Mouse (Mus musculus): ENCODE results near the gene Aars. TPM values are rescaled to one million over a fixed set of nuclear protein-coding genes. Genes with fewer than 3 reads are reported as not detected.

Aars gene
- polyA plus RNA-seq, 1 experiment from 2014 or later = 75.9 TPM

DNA sequence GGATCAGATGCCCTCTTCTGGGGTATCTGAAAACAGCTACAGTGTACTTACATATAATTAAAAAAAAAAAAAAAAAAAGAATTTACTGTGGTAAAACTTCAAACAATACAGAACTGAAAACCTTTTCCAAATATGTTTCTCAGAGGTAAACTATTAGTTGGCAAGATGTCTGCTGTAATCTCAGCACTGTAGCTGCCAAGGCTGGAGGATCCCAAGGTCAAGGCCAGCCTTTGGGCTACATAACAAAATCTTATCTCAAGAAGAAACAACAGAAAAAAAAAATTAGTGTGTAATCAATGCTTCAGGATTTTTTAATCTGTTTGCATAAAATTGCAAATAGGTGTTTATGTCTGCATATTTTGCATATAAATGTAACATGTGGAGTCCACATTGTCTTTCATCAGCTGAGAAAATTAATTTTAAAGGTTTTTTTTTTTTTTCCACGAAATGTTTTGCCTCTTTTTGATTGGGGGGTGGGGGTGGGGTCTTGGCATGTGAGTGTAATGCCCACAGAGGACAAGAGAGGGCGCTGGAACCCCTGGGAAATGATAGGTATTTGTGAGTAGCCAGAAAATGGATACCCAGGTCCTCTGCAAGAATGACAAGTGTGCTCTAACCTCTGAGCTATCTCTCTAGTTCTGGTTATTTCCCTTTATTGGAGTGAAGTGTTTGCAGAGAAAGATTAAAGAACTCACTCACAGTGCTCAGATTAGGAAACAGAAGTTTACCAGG is 11.2 kb downstream of the Aars start:
- Histone ChIP-seq H3K27ac (replicated peaks; ENCODE audit: low read depth, low read length) (no peak overlapping the region), H3K4me3 (replicated peaks; ENCODE audit: low read depth, low read length) (no peak overlapping the region), H3K4me1 (ENCODE audit: control insufficient read depth, insufficient read depth, low read length) (no peaks in the 10 kb centered on the region), H3K27me3 (ENCODE audit: control insufficient read depth, insufficient read depth, low read length) (no peaks in the 10 kb centered on the region), H3K9ac (replicated peaks; ENCODE audit: low read length) (no peak overlapping the region), H3K9me3 (ENCODE audit: control insufficient read depth, low read length) (no peaks in the 10 kb centered on the region), H3K36me3 (ENCODE audit: control insufficient read depth, insufficient read depth, low read length) (peaks cover 100% of the 10 kb centered on the region), H3K4me2 (ENCODE audit: low read length) (no peak overlapping the region)
- ATAC-seq (ENCODE audit: low FRiP score, low TSS enrichment) (no peak), DNase-seq (no peak)
- 48% methylated on average over 2 of the region's 2 CpGs for WGBS

DNA sequence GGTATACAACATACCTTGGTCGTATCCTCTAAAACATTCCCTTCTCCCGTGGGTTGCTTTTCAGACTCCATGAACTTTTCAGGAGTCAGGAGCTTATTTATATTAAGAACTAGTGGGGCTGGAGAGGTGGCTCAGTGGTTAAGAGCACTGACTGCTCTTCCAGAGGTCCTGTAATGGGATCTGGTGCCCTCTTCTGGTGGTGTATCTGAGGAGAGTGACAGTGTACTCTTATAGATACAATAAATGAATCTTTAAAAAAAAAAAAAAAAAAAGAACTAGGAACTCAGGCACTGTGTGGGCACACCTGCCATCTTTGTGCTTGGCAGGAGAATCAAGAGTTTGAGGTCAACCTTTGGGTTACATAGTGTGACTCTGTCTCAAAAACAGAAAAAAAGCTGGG is 15.8 kb downstream of the Aars start:
- no peak overlapping the region for H3K4me3 ChIP-seq (replicated peaks; ENCODE audit: low read depth, low read length)
- no peak for ATAC-seq (ENCODE audit: low FRiP score, low TSS enrichment)
- no peaks in the 10 kb centered on the region for H3K9me3 ChIP-seq (ENCODE audit: control insufficient read depth, low read length)
- H3K36me3 ChIP-seq (ENCODE audit: control insufficient read depth, insufficient read depth, low read length) = peaks cover 100% of the 10 kb centered on the region
- H3K9ac ChIP-seq (replicated peaks; ENCODE audit: low read length) = no peak overlapping the region
- DNase-seq = no peak
- WGBS = 91% methylated on average over 2 of the region's 2 CpGs
- H3K27me3 ChIP-seq (ENCODE audit: control insufficient read depth, insufficient read depth, low read length) = no peaks in the 10 kb centered on the region
- no peak overlapping the region for H3K27ac ChIP-seq (replicated peaks; ENCODE audit: low read depth, low read length)
- no peak overlapping the region for H3K4me2 ChIP-seq (ENCODE audit: low read length)
- no peaks in the 10 kb centered on the region for H3K4me1 ChIP-seq (ENCODE audit: control insufficient read depth, insufficient read depth, low read length)

DNA sequence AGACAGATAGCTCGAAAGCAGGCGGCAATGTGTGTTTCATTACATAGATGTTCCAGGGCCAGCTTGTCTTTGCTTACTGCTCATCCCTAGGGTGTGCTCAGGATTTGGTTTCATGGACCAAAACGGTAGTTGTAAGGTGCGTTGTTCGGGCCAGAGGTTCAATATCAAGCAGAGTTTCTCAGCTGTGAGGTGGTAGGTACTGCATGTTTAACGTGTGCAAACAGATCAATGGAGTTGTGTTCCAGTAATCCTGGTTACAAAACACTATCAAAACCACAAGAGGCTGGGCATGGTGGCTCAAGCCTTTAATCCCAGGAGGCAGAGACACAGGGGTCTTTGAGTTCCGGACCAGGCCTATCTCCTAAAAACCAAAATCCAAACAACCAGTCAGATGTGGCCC is 16.2 kb downstream of the Aars start:
- H3K4me1 ChIP-seq (ENCODE audit: control insufficient read depth, insufficient read depth, low read length) = no peaks in the 10 kb centered on the region
- no peak overlapping the region for H3K4me2 ChIP-seq (ENCODE audit: low read length)
- no peaks in the 10 kb centered on the region for H3K27me3 ChIP-seq (ENCODE audit: control insufficient read depth, insufficient read depth, low read length)
- 96% methylated on average over 7 of the region's 7 CpGs for WGBS
- peaks cover 100% of the 10 kb centered on the region for H3K36me3 ChIP-seq (ENCODE audit: control insufficient read depth, insufficient read depth, low read length)
- DNase-seq (no peak), ATAC-seq (ENCODE audit: low FRiP score, low TSS enrichment) (no peak)
- no peak overlapping the region for H3K27ac ChIP-seq (replicated peaks; ENCODE audit: low read depth, low read length)
- H3K4me3 ChIP-seq (replicated peaks; ENCODE audit: low read depth, low read length) = no peak overlapping the region
- no peak overlapping the region for H3K9ac ChIP-seq (replicated peaks; ENCODE audit: low read length)
- no peaks in the 10 kb centered on the region for H3K9me3 ChIP-seq (ENCODE audit: control insufficient read depth, low read length)

DNA sequence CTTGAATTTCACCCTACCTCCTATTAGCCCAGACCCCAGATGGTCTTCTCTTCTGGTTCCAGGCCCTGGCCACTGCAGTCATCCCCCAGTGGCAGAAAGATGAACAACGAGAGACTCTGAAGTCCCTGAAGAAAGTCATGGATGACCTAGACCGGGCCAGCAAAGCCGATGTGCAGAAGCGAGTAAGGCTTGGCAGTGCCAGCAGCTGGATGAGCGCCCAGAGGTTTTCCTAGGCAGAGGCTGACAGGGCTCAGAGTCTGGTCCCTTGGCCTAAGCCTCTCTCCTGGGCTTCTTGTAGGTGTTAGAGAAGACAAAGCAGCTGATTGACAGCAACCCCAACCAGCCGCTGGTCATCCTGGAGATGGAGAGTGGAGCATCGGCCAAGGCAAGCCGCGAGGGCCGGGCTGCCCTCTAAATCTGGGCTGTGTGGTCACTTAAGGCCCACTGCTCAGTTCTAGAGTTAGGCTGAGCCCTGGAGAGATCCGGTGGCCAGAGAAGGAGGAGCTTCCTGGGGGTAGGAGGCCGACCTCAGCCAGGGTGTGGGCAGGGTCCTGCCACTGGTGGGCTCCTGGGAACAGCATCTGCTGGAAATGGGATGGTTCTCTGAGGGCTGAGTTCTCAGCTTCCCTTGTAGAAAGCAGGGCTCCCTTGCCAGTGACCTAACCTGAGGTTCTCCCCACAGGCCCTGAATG is 21.0 kb downstream of the Aars start:
- DNase-seq = no peak
- 96% methylated on average over 12 of the region's 12 CpGs for WGBS
- Histone ChIP-seq H3K27ac (replicated peaks; ENCODE audit: low read depth, low read length) (no peak overlapping the region), H3K4me1 (ENCODE audit: control insufficient read depth, insufficient read depth, low read length) (peaks cover 10% of the 10 kb centered on the region), H3K36me3 (ENCODE audit: control insufficient read depth, insufficient read depth, low read length) (peaks cover 79% of the 10 kb centered on the region), H3K27me3 (ENCODE audit: control insufficient read depth, insufficient read depth, low read length) (no peaks in the 10 kb centered on the region), H3K4me2 (ENCODE audit: low read length) (no peak overlapping the region), H3K9ac (replicated peaks; ENCODE audit: low read length) (no peak overlapping the region), H3K4me3 (replicated peaks; ENCODE audit: low read depth, low read length) (no peak overlapping the region), H3K9me3 (ENCODE audit: control insufficient read depth, low read length) (no peaks in the 10 kb centered on the region)
- ATAC-seq (ENCODE audit: low FRiP score, low TSS enrichment) = no peak

DNA sequence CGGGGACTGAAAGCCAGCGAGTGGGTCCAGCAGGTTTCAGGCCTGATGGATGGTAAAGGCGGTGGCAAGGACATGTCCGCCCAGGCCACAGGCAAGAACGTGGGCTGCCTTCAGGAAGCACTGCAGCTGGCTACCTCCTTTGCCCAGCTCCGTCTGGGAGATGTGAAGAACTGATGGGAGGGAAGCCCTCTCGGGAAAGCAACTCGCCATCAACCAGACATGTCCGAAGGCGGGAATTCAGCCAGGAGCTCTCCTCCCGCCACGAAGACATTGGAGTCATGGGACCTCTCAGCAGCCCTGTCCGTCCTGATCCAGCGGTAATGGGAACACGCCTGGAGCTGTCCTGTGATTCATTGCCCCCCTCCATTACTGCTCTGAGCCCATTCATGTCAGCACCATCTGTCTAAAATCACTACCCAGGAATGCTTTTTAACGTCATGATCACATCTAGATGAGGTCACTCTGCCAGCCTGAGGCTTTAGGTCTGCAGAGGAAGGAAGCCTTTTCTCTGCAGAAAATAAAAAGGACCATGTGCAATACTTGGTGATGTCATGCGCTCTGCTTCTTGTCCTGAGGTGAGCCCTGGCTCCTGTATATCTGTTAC is 22.2 kb downstream of the Aars start:
- Histone ChIP-seq H3K27ac (replicated peaks; ENCODE audit: low read depth, low read length) (no peak overlapping the region), H3K36me3 (ENCODE audit: control insufficient read depth, insufficient read depth, low read length) (peaks cover 67% of the 10 kb centered on the region), H3K27me3 (ENCODE audit: control insufficient read depth, insufficient read depth, low read length) (no peaks in the 10 kb centered on the region), H3K4me3 (replicated peaks; ENCODE audit: low read depth, low read length) (no peak overlapping the region), H3K4me1 (ENCODE audit: control insufficient read depth, insufficient read depth, low read length) (peaks cover 10% of the 10 kb centered on the region), H3K9ac (replicated peaks; ENCODE audit: low read length) (no peak overlapping the region), H3K9me3 (ENCODE audit: control insufficient read depth, low read length) (no peaks in the 10 kb centered on the region), H3K4me2 (ENCODE audit: low read length) (no peak overlapping the region)
- 93% methylated on average over 17 of the region's 17 CpGs for WGBS
- ATAC-seq (ENCODE audit: low FRiP score, low TSS enrichment) = no peak
- DNase-seq = no peak

DNA sequence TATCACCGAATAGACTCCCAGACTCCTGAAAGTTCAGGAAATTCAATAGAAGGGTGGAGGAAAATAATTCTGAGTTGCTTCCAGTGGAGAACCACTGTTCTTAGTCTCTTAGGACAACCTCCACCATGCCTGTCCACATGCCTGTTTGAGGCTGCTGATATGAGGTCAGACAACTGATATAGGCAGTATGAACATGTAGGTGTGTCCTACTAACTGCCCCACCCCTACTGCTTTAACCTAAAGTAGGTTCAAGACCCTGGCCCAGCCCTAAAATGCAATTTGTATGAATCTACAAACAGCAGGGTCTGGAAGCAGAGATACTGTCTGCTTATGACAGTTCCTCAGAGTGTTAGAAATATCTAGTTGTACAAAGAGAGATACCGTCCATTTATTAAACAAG is 22.7 kb downstream of the Aars start:
- DNase-seq (no peak), ATAC-seq (ENCODE audit: low FRiP score, low TSS enrichment) (no peak)
- peaks cover 62% of the 10 kb centered on the region for H3K36me3 ChIP-seq (ENCODE audit: control insufficient read depth, insufficient read depth, low read length)
- peaks cover 13% of the 10 kb centered on the region for H3K4me1 ChIP-seq (ENCODE audit: control insufficient read depth, insufficient read depth, low read length)
- no peak overlapping the region for H3K4me2 ChIP-seq (ENCODE audit: low read length)
- no peaks in the 10 kb centered on the region for H3K27me3 ChIP-seq (ENCODE audit: control insufficient read depth, insufficient read depth, low read length)
- 0 out of 2 replicates have a peak overlapping the region, but pooled peaks have one; percentile 87 for H3K4me3 ChIP-seq (replicated peaks; ENCODE audit: low read depth, low read length)
- H3K27ac ChIP-seq (replicated peaks; ENCODE audit: low read depth, low read length) = no peak overlapping the region
- H3K9me3 ChIP-seq (ENCODE audit: control insufficient read depth, low read length) = no peaks in the 10 kb centered on the region
- WGBS = 64% methylated on average over 2 of the region's 2 CpGs
- H3K9ac ChIP-seq (replicated peaks; ENCODE audit: low read length) = no peak overlapping the region

DNA sequence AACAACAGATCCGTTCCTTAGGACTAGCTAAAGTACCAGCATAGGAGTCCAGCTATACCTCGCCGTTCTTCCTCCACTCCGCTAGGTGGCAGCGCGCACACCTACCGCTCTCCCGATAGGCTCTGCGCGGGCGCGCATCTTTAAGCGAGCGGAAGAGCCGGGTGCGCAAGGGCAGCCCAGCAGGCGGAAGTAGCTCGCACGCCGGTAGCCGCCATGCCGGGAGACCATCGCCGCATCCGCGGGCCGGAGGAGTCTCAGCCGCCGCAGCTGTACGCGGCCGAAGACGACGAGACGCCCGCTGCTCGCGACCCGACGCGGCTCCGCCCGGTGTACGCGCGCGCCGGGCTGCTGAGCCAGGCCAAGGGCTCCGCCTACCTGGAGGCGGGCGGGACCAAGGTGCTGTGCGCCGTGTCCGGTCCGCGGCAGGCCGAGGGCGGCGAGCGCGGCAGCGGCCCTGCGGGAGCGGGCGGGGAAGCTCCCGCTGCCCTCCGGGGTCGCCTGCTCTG is 23.3 kb downstream of the Aars start, which contains the start of gene Exosc6:
Exosc6 (plus strand) TSS at position 182 of the 506 bp plus-strand sequence.
- Histone ChIP-seq H3K4me2 (ENCODE audit: low read length) (peak within 1 kb of the TSS; percentile 98), H3K9me3 (ENCODE audit: control insufficient read depth, low read length) (no peaks in the 10 kb centered on the region), H3K36me3 (ENCODE audit: control insufficient read depth, insufficient read depth, low read length) (peaks cover 57% of the 10 kb centered on the region), H3K4me3 (replicated peaks; ENCODE audit: low read depth, low read length) (peak within 1 kb of the TSS; percentile 87), H3K9ac (replicated peaks; ENCODE audit: low read length) (peak within 1 kb of the TSS; percentile 73), H3K4me1 (ENCODE audit: control insufficient read depth, insufficient read depth, low read length) (peaks cover 18% of the 10 kb centered on the region), H3K27ac (replicated peaks; ENCODE audit: low read depth, low read length) (peak within 1 kb of the TSS; percentile 75), H3K27me3 (ENCODE audit: control insufficient read depth, insufficient read depth, low read length) (no peaks in the 10 kb centered on the region)
- peak; percentile 98 for DNase-seq
- WGBS = under 1% methylated on average over 68 of the region's 68 CpGs
- peak; percentile 93 for ATAC-seq (ENCODE audit: low FRiP score, low TSS enrichment)

DNA sequence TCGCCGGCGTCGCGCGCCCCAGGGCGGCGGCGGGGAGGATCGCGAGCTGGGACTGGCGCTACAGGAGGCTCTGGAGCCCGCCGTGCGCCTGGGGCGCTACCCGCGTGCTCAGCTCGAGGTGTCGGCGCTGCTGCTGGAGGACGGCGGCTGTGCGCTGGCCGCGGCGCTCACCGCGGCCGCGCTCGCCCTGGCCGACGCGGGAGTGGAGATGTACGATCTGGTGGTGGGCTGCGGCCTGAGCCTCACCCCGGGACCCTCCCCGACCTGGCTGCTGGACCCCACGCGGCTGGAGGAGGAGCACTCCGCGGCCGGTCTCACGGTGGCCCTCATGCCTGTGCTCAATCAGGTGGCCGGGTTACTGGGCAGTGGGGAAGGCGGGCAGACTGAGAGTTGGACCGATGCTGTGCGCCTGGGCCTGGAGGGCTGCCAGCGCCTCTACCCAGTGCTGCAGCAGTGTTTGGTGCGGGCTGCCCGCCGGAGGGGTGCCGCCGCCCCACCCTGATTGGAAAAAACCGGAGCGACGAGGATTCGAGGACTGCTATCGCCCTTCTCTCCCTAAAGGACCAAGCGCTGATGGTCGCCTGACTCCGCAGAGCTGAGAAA is 23.8 kb downstream of the Aars start:
- H3K4me2 ChIP-seq (ENCODE audit: low read length) = peak overlapping the region; percentile 98
- peaks cover 51% of the 10 kb centered on the region for H3K36me3 ChIP-seq (ENCODE audit: control insufficient read depth, insufficient read depth, low read length)
- peak overlapping the region; percentile 87 for H3K4me3 ChIP-seq (replicated peaks; ENCODE audit: low read depth, low read length)
- ATAC-seq (ENCODE audit: low FRiP score, low TSS enrichment) (no peak; the same call in 1 of the 2 replicates), DNase-seq (peak; percentile 28)
- 1% methylated on average over 60 of the region's 63 CpGs for WGBS
- H3K27me3 ChIP-seq (ENCODE audit: control insufficient read depth, insufficient read depth, low read length) = no peaks in the 10 kb centered on the region
- peaks cover 20% of the 10 kb centered on the region for H3K4me1 ChIP-seq (ENCODE audit: control insufficient read depth, insufficient read depth, low read length)
- H3K9ac ChIP-seq (replicated peaks; ENCODE audit: low read length) = peak overlapping the region; percentile 73
- peak overlapping the region; percentile 75 for H3K27ac ChIP-seq (replicated peaks; ENCODE audit: low read depth, low read length)
- H3K9me3 ChIP-seq (ENCODE audit: control insufficient read depth, low read length) = no peaks in the 10 kb centered on the region

All from midbrain, embryonic 14.5 days (tissue).